ENCODE assay signal across 16 mouse cellular contexts in genomic region chr1:80032464-80032863, GRCm38 (mm10).
DNase-seq lines count a peak whose midpoint lies in the region; ATAC-seq lines count a peak whose summit lies in the region.
"Had no signal": no experiment of that assay in that cellular context is flagged by ENCODE, and none has a peak within 500 bp of the region (broad histone marks: within the 10 kb centered on the region; RNA-seq: fewer than 3 reads in every experiment).

No protein-coding gene starts in this region.

- peak overlapping the region; percentile 28; the same call in 1 of the 2 replicates for H3K27ac ChIP-seq in embryonic facial prominence, embryonic 13.5 days
- no peak overlapping the region for H3K27ac ChIP-seq in embryonic facial prominence, embryonic 10.5 days (replicated peaks)
- H3K27ac ChIP-seq in hindbrain, embryonic 13.5 days, result 0 out of 2 replicates have a peak overlapping the region, but pooled peaks have one; percentile 27
- no peak overlapping the region for H3K27ac ChIP-seq in hindbrain, embryonic 14.5 days

- no peak overlapping the region for H3K4me3 ChIP-seq in embryonic facial prominence, embryonic 13.5 days
- H3K4me3 ChIP-seq in embryonic facial prominence, embryonic 10.5 days, result no peak overlapping the region
- H3K4me3 ChIP-seq in hindbrain, embryonic 13.5 days, result no peak overlapping the region
- H3K4me3 ChIP-seq in hindbrain, embryonic 14.5 days (replicated peaks; ENCODE audit: low read length), result no peak overlapping the region
- H3K4me3 ChIP-seq: embryonic facial prominence, embryonic 15.5 days; heart, embryonic 15.5 days; hindbrain, embryonic 10.5 days had no signal

- no peak overlapping the region for H3K9ac ChIP-seq in embryonic facial prominence, embryonic 13.5 days
- no peak overlapping the region for H3K9ac ChIP-seq in hindbrain, embryonic 13.5 days
- no peak overlapping the region for H3K9ac ChIP-seq in hindbrain, embryonic 14.5 days
- H3K9ac ChIP-seq: embryonic facial prominence, embryonic 15.5 days; heart, embryonic 15.5 days had no signal

- no peak for DNase-seq in embryonic facial prominence, embryonic 10.5 days (ENCODE audit: low spot score)
- no peak for DNase-seq in hindbrain, embryonic 14.5 days (ENCODE audit: low spot score)
- peak; percentile 12 for DNase-seq in lung, postnatal 36 days
- DNase-seq in lung, postnatal 14 days, result no peak
- DNase-seq in kidney, adult 8-10 months, result no peak
- DNase-seq: adrenal gland, adult 2 months; cerebellum, adult 9-11 months; kidney, adult 18-20 months; kidney, postnatal 14 days had no signal

- no peak overlapping the region for H3K4me2 ChIP-seq in embryonic facial prominence, embryonic 13.5 days
- H3K4me2 ChIP-seq in hindbrain, embryonic 13.5 days, result no peak overlapping the region
- H3K4me2 ChIP-seq in hindbrain, embryonic 14.5 days (replicated peaks), result no peak overlapping the region
- H3K4me2 ChIP-seq: embryonic facial prominence, embryonic 15.5 days; heart, embryonic 15.5 days had no signal

- H3K27me3 ChIP-seq in embryonic facial prominence, embryonic 13.5 days, result no peaks in the 10 kb centered on the region
- no peaks in the 10 kb centered on the region for H3K27me3 ChIP-seq in embryonic facial prominence, embryonic 10.5 days (replicated peaks; ENCODE audit: low read depth, poor library complexity, severe bottlenecking)
- no peaks in the 10 kb centered on the region for H3K27me3 ChIP-seq in hindbrain, embryonic 13.5 days
- H3K27me3 ChIP-seq in hindbrain, embryonic 14.5 days (ENCODE audit: control insufficient read depth, insufficient read depth, low read length), result no peaks in the 10 kb centered on the region
- H3K27me3 ChIP-seq: embryonic facial prominence, embryonic 15.5 days; heart, embryonic 15.5 days had no signal

- H3K9me3 ChIP-seq in embryonic facial prominence, embryonic 13.5 days, result no peaks in the 10 kb centered on the region
- H3K9me3 ChIP-seq in embryonic facial prominence, embryonic 10.5 days, result no peaks in the 10 kb centered on the region
- no peaks in the 10 kb centered on the region for H3K9me3 ChIP-seq in hindbrain, embryonic 13.5 days
- H3K9me3 ChIP-seq in hindbrain, embryonic 14.5 days (ENCODE audit: control insufficient read depth, low read length), result no peaks in the 10 kb centered on the region
- H3K9me3 ChIP-seq: embryonic facial prominence, embryonic 15.5 days; heart, embryonic 15.5 days; hindbrain, embryonic 10.5 days had no signal

- ATAC-seq in embryonic facial prominence, embryonic 13.5 days (ENCODE audit: insufficient number of reproducible peaks, insufficient read depth, low FRiP score, low TSS enrichment, low read depth), result no peak
- no peak for ATAC-seq in hindbrain, embryonic 13.5 days (ENCODE audit: low FRiP score)
- no peak for ATAC-seq in hindbrain, embryonic 14.5 days (ENCODE audit: low FRiP score)
- ATAC-seq in megakaryocyte, adult 5-6 weeks (ENCODE audit: poor library complexity, severe bottlenecking), result peak; percentile 68
- ATAC-seq: midbrain, embryonic 16.5 days had no signal

- H3K4me1 ChIP-seq in embryonic facial prominence, embryonic 13.5 days, result peaks cover 18% of the 10 kb centered on the region
- H3K4me1 ChIP-seq in embryonic facial prominence, embryonic 10.5 days, result peaks cover 18% of the 10 kb centered on the region
- peaks cover 16% of the 10 kb centered on the region for H3K4me1 ChIP-seq in hindbrain, embryonic 13.5 days (replicated peaks)
- 0 out of 2 replicates have a peak, but pooled peaks cover 12% of the 10 kb centered on the region for H3K4me1 ChIP-seq in hindbrain, embryonic 14.5 days (replicated peaks; ENCODE audit: control insufficient read depth, insufficient read depth, low read length)

- H3K36me3 ChIP-seq in embryonic facial prominence, embryonic 13.5 days, result no peaks in the 10 kb centered on the region
- no peaks in the 10 kb centered on the region for H3K36me3 ChIP-seq in embryonic facial prominence, embryonic 10.5 days (replicated peaks)
- H3K36me3 ChIP-seq in hindbrain, embryonic 13.5 days, result no peaks in the 10 kb centered on the region
- no peaks in the 10 kb centered on the region for H3K36me3 ChIP-seq in hindbrain, embryonic 14.5 days (replicated peaks; ENCODE audit: control insufficient read depth, insufficient read depth)
- H3K36me3 ChIP-seq: embryonic facial prominence, embryonic 15.5 days; heart, embryonic 15.5 days; hindbrain, embryonic 10.5 days had no signal

Comparison
In these comparisons a context has a peak if more than half of its experiments do, and no peak if none do; other contexts are left out.
1. H3K27ac ChIP-seq: peak in embryonic facial prominence, embryonic 13.5 days (single experiment) and hindbrain, embryonic 13.5 days (single experiment); none in embryonic facial prominence, embryonic 10.5 days (single experiment) and hindbrain, embryonic 14.5 days (single experiment).